Mouse (Mus musculus) gastrocnemius, postnatal 25 days (tissue): ENCODE measurements around the gene Trmt1. TPM values are rescaled to one million over a fixed set of nuclear protein-coding genes. Genes with fewer than 3 reads are reported as not detected.

ENCODE experiments used
- DNase-seq: peaks from one replicate; pipeline ENCODE4 v3.0.0; 2022
- total RNA-seq, 2 experiments: library from RNA; stranded (reverse); gene quantifications; 1 replicate in 1 of 2; 2 replicates in 1 of 2; pipeline ENCODE4 v1.2.3; 2021

Trmt1 gene
- total RNA-seq, 2 experiments from 2014 or later: 36.7 to 40.2 TPM

- no peak for DNase-seq
These were observed 45.5 kb downstream of the Trmt1 start for GRCm38 (mm10) chr8:84731371-84732177.

GRCm38 (mm10) chr8:84732545-84732944 is 46.4 kb downstream of the Trmt1 start:
- no peak for DNase-seq

GRCm38 (mm10) chr8:84732996-84733395 is 46.9 kb downstream of the Trmt1 start:
- no peak for DNase-seq

- no peak for DNase-seq
These were observed 47.9 kb downstream of the Trmt1 start for GRCm38 (mm10) chr8:84733959-84734358.

DNA sequence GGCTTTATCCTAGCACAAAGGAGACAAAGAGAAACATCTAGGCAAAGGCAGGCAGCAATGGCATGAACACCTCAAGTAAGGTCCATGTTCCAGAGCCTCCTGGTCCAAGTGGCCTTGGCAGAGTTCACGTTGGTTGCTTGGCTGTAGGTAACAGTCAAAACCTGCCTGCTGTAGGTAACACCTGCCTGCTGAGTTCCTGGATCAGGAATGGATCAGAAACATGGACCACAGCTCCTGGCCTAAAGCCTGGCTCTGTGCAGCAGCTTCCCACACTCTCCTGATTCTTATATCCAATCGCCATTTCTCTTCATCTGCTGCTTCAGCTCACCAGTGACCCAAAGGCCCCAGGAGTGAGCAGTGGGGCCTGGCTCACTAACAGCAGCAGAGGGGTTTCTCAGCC is 48.6 kb downstream of the Trmt1 start:
- DNase-seq: no peak

DNA sequence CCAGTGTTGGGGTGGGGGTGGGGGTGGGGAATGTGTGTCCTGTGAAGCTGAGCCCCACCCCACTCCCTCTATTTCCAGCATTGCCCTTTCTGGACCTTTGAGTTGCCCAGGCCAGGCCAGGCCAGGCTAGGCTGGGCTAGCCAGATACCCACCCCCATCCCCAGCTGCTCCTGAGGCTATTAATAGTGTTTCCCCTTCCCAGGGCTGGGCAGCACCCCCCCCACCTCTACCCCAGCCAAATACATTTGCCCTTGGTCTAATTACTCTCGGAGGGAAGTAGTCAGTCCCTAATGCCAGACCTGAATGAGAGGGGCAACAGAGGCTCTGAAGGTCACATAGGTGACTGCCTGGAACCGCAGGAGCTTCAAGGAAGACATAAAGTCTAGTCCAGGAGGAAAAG is 49.5 kb downstream of the Trmt1 start:
- DNase-seq: peak; percentile 87

DNA sequence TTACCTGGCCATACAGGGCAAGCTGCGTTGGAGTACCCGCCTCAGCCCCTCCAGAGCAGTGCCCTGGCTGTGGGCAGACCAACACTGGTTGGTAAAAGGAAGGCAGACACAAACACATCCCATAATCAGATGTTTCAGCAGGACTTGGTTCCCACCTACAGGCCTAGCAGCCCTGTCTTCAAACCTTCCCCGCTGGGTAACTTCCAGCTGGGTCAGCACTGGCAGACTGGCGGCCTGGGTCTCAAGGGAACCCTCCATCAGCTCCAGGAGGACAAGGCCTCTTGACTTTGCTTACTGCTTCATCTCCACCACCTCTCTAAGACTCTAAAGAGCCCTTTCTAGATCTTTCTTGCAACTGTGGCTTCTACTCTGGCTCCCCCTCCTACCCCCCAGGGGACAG is 50.4 kb downstream of the Trmt1 start:
- no peak for DNase-seq

GRCm38 (mm10) chr8:84737608-84738007 is 51.5 kb downstream of the Trmt1 start:
- peak; percentile 71 for DNase-seq

GRCm38 (mm10) chr8:84738266-84738665 is 52.2 kb downstream of the Trmt1 start:
- DNase-seq: no peak

GRCm38 (mm10) chr8:84738715-84739400 is 52.8 kb downstream of the Trmt1 start:
- DNase-seq: no peak

DNA sequence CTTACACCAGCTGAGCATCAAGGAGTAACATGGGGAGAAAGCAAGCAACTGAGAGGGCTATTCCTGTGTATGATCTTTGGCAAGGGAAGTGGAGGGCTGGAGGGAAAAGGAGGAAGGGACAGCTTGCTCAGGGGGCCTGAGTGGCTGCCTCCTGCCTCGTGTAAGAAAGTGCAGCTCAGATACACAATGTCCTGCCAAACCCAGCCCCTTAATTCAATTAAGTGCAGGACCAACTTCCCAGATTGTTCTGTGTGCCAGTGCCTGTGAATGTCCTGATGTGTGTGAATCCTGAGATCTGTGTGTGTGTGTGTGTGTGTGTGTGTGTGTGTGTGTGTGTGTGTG is 53.3 kb downstream of the Trmt1 start:
- no peak for DNase-seq

GRCm38 (mm10) chr8:84740895-84741843 is 55.1 kb downstream of the Trmt1 start:
- no peak for DNase-seq

DNA sequence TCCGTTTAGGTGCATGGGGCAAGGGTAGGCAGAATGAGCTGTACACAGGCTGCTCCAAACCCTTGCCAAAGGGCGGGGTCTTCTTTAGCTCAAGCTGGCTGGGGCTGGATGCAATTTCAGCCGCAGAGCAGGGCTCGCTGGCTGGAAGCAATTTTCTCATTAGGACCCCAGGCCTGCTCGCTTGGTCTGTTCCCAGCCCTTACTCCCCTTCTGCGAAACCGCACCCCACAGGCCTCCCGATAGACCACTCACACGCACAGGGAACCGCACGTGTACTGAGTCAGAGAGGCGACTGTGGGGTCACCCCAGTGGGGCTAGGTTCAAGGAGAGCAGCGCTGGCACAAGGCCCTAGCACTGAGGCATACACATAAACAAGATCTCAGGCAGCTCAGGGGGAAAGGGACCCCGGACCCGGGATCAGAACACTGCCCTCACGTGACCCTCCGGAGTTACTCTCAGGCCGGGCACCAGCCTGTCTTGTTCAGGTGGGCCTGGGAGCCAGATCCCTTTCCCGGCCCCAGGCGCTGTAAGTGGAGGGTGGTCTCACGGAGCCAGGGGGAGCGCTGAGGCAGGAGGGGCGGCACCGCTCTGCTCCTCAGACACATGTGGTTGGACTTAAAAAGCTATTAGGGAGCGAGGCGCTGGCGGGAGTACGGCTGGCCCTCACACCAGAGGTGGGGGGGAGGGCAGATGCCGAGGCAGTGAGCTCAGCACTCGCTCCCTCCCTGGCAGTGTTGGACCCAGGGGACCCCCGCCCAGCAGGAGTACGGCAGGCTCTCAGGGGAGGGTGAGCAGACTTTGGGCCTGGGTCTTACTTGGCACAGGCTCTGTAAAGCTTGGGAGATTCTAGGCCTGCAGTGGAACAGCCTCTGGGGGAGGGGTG is 56.3 kb downstream of the Trmt1 start:
- peak; percentile 85 for DNase-seq

GRCm38 (mm10) chr8:84743054-84743415 is 56.9 kb downstream of the Trmt1 start:
- DNase-seq: peak; percentile 69

DNA sequence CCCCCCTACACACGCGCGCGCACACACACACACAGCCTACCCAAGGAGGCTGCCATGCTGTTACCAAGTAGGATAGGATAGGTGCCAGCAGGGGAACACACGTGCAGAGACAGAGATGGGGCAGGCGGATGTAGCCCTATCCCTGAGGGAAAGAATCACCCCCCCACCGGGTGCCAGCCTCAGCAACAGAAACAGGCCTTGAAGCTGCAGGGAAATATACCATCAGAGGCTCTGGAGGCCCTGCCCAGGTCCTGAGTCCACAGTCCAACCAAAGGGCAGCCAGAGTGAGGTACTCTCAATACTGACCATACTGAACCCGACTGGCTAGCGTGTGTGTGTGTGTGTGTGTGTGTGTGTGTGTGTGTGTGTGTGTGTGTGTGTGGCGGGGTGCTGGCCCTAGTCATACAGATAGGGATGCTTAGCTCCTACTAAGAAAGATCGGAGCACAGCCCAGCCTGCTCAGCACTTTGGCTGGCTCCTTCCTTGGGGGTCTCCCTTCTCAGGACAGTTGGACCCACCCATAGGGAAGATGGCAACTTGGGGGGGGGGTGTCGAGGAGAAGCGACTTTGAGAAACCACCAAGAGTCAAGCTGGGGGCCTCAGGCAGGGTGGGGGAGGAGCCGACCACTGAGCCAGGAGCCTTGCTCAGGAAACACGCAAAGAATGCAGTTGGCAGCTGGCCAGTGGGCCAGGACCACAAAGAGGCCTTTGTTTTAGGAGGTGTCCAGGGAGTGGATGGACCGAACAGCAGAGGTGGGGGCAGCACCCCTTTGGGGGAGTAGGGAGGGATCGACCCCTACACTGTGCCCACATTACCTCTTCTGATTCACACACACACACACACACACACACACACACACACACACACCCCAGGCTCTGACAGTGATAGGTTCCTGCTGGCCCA is 57.7 kb downstream of the Trmt1 start:
- DNase-seq: peak; percentile 76

GRCm38 (mm10) chr8:84745032-84745925 is 59.2 kb downstream of the Trmt1 start:
- DNase-seq: peak; percentile 40
